Mouse (Mus musculus) testis, adult 2 months (tissue): Measurements from ENCODE around the gene Acan. TPM values are rescaled to one million over a fixed set of nuclear protein-coding genes. Genes with fewer than 3 reads are reported as not detected.
A peak's percentile ranks its signal among the peaks of the same experiment; 100 is the strongest.

Experiments
- H3K27ac ChIP-seq: fragments of 200-500 bp; 2 replicates; pipeline ENCODE4 v1.5.1; 2012; ENCODE audit warnings: low read depth, low read length; ENCODE audit not compliant: control insufficient read depth, insufficient read depth
- H3K27me3 ChIP-seq: fragments of 200-500 bp; 2 replicates; pipeline ENCODE4 v1.6.1; 2012; ENCODE audit warnings: mild to moderate bottlenecking, low read length, moderate library complexity; ENCODE audit not compliant: control insufficient read depth, insufficient read depth
- H3K36me3 ChIP-seq: fragments of 200-500 bp; 2 replicates; pipeline ENCODE4 v1.6.1; 2012; ENCODE audit warnings: mild to moderate bottlenecking, low read length; ENCODE audit not compliant: control insufficient read depth, insufficient read depth
- H3K4me1 ChIP-seq: fragments of 200-500 bp; 2 replicates; pipeline ENCODE4 v1.6.1; 2012; ENCODE audit warnings: low read length; ENCODE audit not compliant: control insufficient read depth, insufficient read depth
- H3K4me3 ChIP-seq: fragments of 200-500 bp; 2 replicates; pipeline ENCODE4 v1.5.1; 2012; ENCODE audit warnings: low read depth, mild to moderate bottlenecking, low read length, moderate library complexity, mixed read lengths; ENCODE audit not compliant: control insufficient read depth
- CTCF ChIP-seq: fragments of 200-500 bp; IDR thresholded peaks from 2 replicates; pipeline ENCODE4 v1.5.1; 2012; ENCODE audit warnings: low read depth, mild to moderate bottlenecking, inconsistent platforms, low read length, moderate library complexity; ENCODE audit not compliant: control insufficient read depth, insufficient read depth, insufficient replicate concordance
- POLR2A ChIP-seq: fragments of 200-500 bp; IDR thresholded peaks from 2 replicates; pipeline ENCODE4 v1.6.1; 2012; ENCODE audit warnings: low read depth, mild to moderate bottlenecking, inconsistent platforms, low read length, moderate library complexity; ENCODE audit not compliant: control insufficient read depth
- polyA plus RNA-seq: library from polyadenylated mRNA; depleted of rRNA; stranded (reverse); fragments of >200 nt; gene quantifications from 2 replicates; pipeline ENCODE4 v1.2.3, GENCODE M21; 2012; rRNA removed

Gene Acan
- polyA plus RNA-seq, 1 experiment: 0.22 TPM

GRCm38 (mm10) chr7:79139891-79140591, 86.8 kb downstream of the Acan start:
- no peaks in the 10 kb centered on the region for H3K36me3 ChIP-seq
- no peaks in the 10 kb centered on the region for H3K4me1 ChIP-seq
- no peak overlapping the region for H3K27ac ChIP-seq
- no peaks in the 10 kb centered on the region for H3K27me3 ChIP-seq
- TF ChIP-seq CTCF: no peak
- no peak for TF ChIP-seq POLR2A
- no peak overlapping the region for H3K4me3 ChIP-seq

GRCm38 (mm10) chr7:79140897-79141296, 87.6 kb downstream of the Acan start:
- Histone ChIP-seq H3K4me1 (no peaks in the 10 kb centered on the region), H3K36me3 (no peaks in the 10 kb centered on the region), H3K27me3 (no peaks in the 10 kb centered on the region), H3K27ac (no peak overlapping the region), H3K4me3 (no peak overlapping the region)
- no peak for TF ChIP-seq POLR2A
- peak; percentile 98 for TF ChIP-seq CTCF

GRCm38 (mm10) chr7:79147011-79147837, 93.9 kb downstream of the Acan start:
- Histone ChIP-seq H3K4me3 (no peak overlapping the region), H3K36me3 (no peaks in the 10 kb centered on the region), H3K27me3 (no peaks in the 10 kb centered on the region), H3K27ac (no peak overlapping the region), H3K4me1 (peaks cover 5% of the 10 kb centered on the region)
- TF ChIP-seq CTCF (no peak), POLR2A (no peak)

- TF ChIP-seq CTCF (no peak), POLR2A (no peak)
- peak overlapping the region; percentile 40; the same call in 1 of the 2 replicates for H3K27ac ChIP-seq
- H3K36me3 ChIP-seq: no peaks in the 10 kb centered on the region
These were observed 94.8 kb downstream of the Acan start for GRCm38 (mm10) chr7:79147931-79148653.

GRCm38 (mm10) chr7:79148711-79149266, 95.5 kb downstream of the Acan start, which contains the start of gene Mfge8:
Mfge8 (minus strand) TSS chr7:79149060.
- peak within 1 kb of the TSS; percentile 40; the same call in 1 of the 2 replicates for H3K27ac ChIP-seq
- H3K4me3 ChIP-seq: peak within 1 kb of the TSS; percentile 87
- H3K4me1 ChIP-seq: peaks cover 5% of the 10 kb centered on the region
- TF ChIP-seq POLR2A: peak; percentile 68
- no peak for TF ChIP-seq CTCF
- no peaks in the 10 kb centered on the region for H3K27me3 ChIP-seq
- H3K36me3 ChIP-seq: no peaks in the 10 kb centered on the region

More at GRCm38 (mm10) chr7:79147931-79148653, 94.8 kb downstream of the Acan start:
- no peaks in the 10 kb centered on the region for H3K27me3 ChIP-seq
- peaks cover 5% of the 10 kb centered on the region for H3K4me1 ChIP-seq
- peak overlapping the region; percentile 87 for H3K4me3 ChIP-seq

- TF ChIP-seq CTCF (no peak), POLR2A (no peak)
- Histone ChIP-seq H3K36me3 (no peaks in the 10 kb centered on the region), H3K27ac (no peak overlapping the region), H3K4me1 (peaks cover 5% of the 10 kb centered on the region), H3K27me3 (no peaks in the 10 kb centered on the region), H3K4me3 (no peak overlapping the region)
These were observed 96.2 kb downstream of the Acan start for GRCm38 (mm10) chr7:79149522-79149921.

- Histone ChIP-seq H3K36me3 (no peaks in the 10 kb centered on the region), H3K27me3 (no peaks in the 10 kb centered on the region), H3K4me3 (no peak overlapping the region)
These were observed 106.1 kb downstream of the Acan start for GRCm38 (mm10) chr7:79159406-79159805.

More at GRCm38 (mm10) chr7:79159406-79159805, 106.1 kb downstream of the Acan start:
- Histone ChIP-seq H3K4me1 (no peaks in the 10 kb centered on the region), H3K27ac (no peak overlapping the region)
- no peak for TF ChIP-seq CTCF
- TF ChIP-seq POLR2A: no peak

Other genes starting within 250 kb of the Acan start
- 13.6 and 14.8 TPM in 2 replicates for gene Det1, start 206.2 kb upstream of the Acan start, polyA plus RNA-seq
- gene Aen, start 157.6 kb upstream of the Acan start, polyA plus RNA-seq: 9.3 and 10.3 TPM in 2 replicates
- gene Isg20, start 140.1 kb upstream of the Acan start, polyA plus RNA-seq: 275 and 277 TPM in 2 replicates
- 0.89 and 1.1 TPM in 2 replicates for gene Hapln3, start 77.5 kb downstream of the Acan start, polyA plus RNA-seq
- 78.3 and 82.3 TPM in 2 replicates for gene Mfge8, start 95.6 kb downstream of the Acan start, polyA plus RNA-seq
- gene Abhd2, start 219.7 kb downstream of the Acan start, polyA plus RNA-seq: 50.3 and 50.6 TPM in 2 replicates